Mouse (Mus musculus): ENCODE data around the gene Cped1.

The Cped1 gene

GRCm38 (mm10) chr6:22157461-22157860 lies 171.7 kb downstream of the Cped1 start:
- no peak for DNase-seq (ENCODE audit: low spot score in 2 of 2)

- DNase-seq (ENCODE audit: low spot score in 2 of 2): no peak
Observed at GRCm38 (mm10) chr6:22161944-22162343, 176.2 kb downstream of the Cped1 start.

DNA sequence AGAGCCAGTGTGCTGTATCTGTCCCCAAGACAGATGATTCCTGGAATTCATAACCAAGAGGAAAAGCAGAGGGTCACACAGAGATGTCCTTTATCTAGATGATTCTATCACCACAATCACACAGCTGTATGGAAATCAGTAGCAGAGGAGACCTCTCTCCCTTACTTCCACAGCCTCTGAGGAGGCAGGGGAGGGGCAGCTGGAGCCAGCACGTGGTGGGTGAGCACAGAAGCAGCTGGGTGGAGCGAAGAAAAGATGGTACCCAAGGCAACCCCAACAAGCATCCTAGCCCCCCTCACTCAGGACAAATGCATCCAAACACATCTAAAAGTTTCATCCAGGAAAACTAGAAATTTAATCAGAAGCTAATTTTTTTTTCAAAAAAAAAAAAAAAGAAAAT lies 182.7 kb downstream of the Cped1 start:
- no peak for DNase-seq (ENCODE audit: low spot score in 2 of 2)

DNA sequence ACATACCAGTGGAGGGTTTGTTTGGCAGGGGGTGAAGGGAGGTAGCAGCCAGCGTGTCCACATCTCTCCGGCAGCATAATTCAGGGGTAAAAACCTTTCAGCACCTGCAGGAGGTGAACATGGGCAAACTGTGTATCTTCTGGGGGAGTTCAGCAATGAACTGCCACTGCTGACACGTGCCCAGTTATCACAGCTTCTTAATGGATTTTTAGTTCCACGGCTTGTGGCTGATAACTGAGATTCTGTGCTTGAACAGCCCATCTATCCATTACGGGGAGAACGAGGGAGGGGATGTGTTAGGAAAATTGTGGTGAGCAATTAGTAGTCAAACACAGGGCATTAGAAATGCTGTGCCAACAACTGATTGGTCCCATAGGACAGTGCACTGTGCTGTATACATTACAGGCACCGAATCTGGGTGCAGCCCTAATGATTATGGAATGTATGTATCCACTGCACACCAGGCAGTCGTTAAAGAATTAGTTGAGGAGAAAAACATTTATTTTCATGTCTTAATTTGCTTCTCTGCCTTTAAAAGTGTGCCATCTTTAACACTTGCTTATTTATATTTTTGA lies 193.1 kb downstream of the Cped1 start:
- no peak for DNase-seq (ENCODE audit: low spot score in 2 of 2)

DNA sequence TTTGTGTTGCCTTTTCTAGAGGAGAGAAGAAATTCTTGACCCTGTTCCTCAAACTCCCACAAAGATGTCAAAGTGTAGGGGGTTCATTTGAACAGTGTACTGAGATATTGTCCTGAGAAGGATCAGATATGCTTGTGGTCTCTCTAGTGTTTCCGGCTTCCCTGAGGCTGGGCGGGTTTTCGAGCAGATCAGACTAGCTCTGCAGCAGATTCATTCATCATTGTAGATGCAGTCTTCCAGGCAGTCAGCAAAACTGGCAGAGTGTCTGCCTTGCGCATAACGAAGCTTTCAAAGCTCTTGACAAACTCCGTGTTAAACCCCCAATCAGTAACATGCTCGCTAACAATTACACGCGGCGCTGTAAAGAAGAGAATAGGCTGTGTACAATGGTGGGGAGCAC lies 194.6 kb downstream of the Cped1 start:
- peak in 1 of 2 experiments; percentile 14 for DNase-seq (ENCODE audit: low spot score in 2 of 2)

DNA sequence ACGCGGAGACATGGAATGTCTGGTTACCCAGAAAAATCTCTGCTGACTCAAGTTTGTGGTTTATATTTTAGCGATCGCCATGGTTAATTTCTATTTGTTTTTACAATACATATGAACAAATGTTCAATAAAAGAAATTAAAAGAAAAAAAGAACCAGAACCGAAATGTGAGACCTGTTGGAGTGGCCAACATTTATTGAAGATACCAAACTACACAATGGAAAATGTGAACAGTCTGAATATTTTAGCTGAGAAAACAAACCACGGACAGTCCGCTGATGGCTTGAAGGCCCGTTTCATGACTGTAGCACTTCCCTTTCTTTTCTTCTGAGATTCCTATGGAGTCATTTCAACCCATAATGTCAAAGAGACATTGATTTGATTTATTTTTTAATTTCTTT lies 201.3 kb downstream of the Cped1 start:
- no peak for DNase-seq (ENCODE audit: low spot score in 2 of 2)

GRCm38 (mm10) chr6:22189346-22190335 lies 203.9 kb downstream of the Cped1 start:
- no peak for DNase-seq (ENCODE audit: low spot score in 2 of 2)

- no peak for DNase-seq (ENCODE audit: low spot score in 2 of 2)
Observed at GRCm38 (mm10) chr6:22198603-22199002, 212.9 kb downstream of the Cped1 start.

- no peak for DNase-seq (ENCODE audit: low spot score in 2 of 2)
Observed at GRCm38 (mm10) chr6:22199473-22199872, 213.8 kb downstream of the Cped1 start.

GRCm38 (mm10) chr6:22200133-22200532 lies 214.4 kb downstream of the Cped1 start:
- no peak for DNase-seq (ENCODE audit: low spot score in 2 of 2)

- no peak for DNase-seq (ENCODE audit: low spot score in 2 of 2)
Observed at GRCm38 (mm10) chr6:22201879-22202278, 216.2 kb downstream of the Cped1 start.

DNA sequence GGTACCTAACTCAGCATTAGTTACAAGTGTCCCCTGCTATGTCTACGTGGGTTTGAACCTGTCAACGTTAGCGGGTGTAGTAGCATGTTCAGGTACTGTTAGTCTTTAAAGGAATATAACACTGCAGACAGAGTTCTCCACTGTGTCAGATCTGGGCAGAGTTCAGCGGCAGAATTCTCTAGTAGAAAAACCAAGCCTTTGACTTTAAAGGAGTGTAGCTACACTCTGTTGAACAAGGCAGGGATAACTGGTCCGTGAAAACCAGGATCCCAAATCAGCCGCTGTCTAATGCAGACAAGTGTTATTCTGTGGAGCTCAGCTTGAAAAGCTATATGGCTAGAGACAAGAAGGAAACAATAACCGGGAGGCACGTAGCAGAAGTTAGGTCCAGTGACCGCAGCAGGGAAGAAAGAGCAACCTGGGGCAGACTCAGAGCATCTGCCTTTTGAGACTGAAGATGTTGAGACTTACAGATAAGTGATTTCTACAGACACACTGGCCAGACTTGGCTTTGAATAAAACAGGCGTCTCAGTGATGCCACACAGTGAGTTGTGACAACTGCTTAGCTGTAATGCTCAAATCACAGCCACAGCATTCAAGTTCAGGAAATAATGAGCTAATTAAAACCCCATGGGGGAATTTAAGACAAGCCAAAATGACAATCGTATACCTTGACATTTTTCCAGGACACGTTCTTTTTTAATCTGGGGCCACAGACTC lies 219.5 kb downstream of the Cped1 start:
- DNase-seq (ENCODE audit: low spot score in 2 of 2): no peak

DNA sequence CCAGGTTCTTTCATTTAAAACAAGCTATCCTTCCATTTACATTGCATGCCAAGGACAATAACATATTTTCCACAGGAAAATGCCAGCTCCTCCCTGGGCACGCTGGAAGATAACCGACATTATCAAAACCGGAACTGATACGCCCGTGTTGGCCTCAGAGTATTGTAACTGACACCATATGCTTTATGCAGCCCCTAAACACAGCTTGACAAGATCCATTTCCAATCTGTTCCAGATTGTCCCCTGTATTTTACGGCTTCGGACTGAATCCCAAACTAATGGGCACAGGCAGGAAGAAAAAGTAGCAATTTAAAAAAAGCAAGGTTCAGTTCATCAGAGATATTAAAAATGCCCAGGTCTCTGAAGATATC lies 220.0 kb downstream of the Cped1 start:
- no peak for DNase-seq (ENCODE audit: low spot score in 2 of 2)

GRCm38 (mm10) chr6:22206179-22206578 lies 220.5 kb downstream of the Cped1 start:
- no peak for DNase-seq (ENCODE audit: low spot score in 2 of 2)

GRCm38 (mm10) chr6:22206630-22207293 lies 221.0 kb downstream of the Cped1 start:
- DNase-seq (ENCODE audit: low spot score in 2 of 2): no peak

DNA sequence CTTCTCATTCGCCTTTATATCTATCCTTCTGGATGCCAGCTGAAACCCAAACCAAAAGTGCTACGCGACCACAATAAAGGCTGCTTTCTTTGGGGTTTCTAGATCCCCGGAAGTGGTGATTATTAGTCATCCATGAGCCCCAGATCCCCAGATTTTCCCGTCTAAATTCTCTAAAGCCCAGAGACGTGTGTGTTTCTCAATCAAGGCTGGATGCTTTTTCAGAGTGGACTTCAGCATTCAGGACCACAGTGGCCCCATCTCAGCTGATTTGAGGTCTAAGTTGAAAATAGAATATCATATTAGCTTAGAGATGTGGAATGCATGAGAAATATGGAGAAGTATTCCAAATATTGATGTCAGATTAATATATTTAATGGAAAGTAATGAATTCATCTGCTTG lies 226.4 kb downstream of the Cped1 start:
- DNase-seq (ENCODE audit: low spot score in 2 of 2): no peak

DNA sequence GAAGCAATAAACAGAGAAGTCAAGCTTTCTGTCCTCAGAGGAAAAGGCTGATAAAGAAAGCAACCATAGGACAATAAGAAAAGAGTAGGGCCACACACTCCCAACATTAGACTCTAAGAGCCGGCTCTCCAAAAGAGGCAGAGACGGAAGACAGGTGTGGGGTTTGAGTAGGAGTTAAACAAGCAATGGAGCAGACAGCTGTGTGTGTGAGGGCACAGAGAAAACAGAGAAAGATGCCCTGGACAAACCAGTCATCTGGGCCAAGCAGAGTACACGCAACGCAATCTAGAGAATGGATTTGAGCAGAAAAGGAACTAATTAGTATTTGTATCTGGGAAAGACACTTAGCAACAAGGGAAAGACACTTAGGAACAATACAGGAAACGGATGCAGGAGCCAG lies 227.5 kb downstream of the Cped1 start:
- DNase-seq (ENCODE audit: low spot score in 2 of 2): no peak

- no peak for DNase-seq (ENCODE audit: low spot score in 2 of 2)
Observed at GRCm38 (mm10) chr6:22213813-22214212, 228.1 kb downstream of the Cped1 start.

DNA sequence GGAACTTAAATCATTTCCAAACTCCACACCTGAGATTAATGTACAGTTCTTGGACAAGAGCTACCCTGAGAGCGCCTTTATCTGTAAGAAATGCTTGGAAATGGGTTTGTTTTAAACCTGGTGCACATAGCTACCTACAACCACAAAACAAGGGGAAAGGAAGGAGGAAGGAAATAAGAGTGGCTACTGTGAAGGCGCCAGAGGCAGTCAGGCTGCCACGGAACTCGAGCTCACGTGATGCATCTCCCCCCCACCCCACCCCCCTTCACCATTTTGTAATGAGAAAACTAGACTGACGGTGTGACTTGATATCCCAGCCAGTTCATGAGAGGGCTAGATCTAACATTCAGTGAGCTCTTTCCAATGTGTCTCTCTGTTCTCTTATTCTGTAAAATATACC lies 228.9 kb downstream of the Cped1 start:
- DNase-seq (ENCODE audit: low spot score in 2 of 2): no peak

DNA sequence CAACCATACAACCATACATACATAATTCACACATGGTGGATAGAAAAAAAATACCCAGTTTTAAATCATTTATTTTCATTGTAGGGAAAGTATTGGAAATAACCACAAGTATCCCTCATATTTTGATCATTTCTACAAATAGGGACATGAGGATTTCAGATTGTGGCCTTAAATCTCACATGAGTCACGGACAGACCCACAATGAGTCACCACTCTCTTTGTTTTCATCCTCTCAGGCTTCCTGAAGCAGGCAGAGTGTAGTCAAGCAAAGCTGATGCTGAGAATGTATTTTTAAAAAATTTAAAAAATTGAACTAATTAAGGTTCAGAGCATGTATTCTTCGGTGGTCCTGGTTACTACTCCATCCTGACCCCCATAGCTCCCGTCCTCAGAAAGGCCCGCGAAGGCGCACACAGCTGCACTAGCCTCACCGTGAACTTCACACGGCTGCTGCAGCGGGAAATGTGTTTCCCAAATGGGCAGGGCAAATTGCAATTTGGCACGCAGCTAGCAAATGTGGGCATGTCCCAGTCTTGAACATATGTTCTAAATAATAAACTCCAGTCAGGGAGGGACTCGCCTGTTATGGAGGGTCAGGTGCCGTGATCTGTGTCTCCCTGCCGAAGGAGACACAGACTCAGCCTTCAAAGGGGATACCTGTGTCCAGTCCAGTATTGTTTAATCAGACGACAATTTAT lies 230.7 kb downstream of the Cped1 start:
- no peak for DNase-seq (ENCODE audit: low spot score in 2 of 2)

DNA sequence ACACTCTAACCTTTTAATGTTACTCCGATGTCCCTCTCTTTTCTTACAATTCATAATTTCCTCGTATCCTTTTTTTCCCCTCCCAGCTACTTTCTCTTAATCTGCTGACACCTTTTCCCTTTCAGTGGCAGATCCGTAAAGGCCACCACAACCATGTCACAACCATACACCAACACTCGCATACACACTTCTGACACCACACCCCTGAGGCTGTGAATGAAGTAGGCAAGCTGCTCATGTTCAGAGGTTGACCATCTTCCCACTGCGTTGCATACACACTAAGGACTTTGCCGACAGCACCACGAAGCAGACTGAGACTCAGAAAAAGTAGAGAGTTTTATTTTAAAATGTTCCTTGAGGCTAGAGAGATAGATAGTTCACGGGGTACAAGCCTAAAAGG lies 235.4 kb downstream of the Cped1 start:
- no peak for DNase-seq (ENCODE audit: low spot score in 2 of 2)

Measured in frontal cortex, postnatal 10 days (tissue).